Mouse (Mus musculus): ENCODE measurements around the gene Stxbp4.

DNA sequence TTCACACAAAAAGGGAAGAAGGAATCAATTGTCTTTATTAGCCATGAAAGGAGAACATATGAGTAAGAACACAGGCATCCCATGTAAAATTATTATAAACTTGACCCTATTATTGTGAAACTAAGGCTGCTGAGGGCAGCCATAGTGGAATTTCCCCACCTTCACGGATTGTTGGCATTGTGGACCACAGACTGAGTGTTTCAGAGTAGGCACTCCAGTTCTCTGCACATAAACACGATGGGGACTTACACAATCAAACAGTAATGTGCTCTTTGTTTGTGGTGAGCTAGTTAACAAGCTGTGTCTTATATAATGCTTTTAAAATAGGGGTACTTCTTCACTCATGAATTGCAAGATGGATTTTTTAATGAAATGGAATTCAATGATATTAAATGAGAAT lies 52.1 kb downstream of the Stxbp4 start:
- TF ChIP-seq CTCF (IDR thresholded peaks at IDR 0.05; ENCODE audit: borderline replicate concordance, insufficient read depth, low read length) (no peak), POLR2A (IDR thresholded peaks at IDR 0.05; ENCODE audit: low read depth, low read length) (no peak)

Data from embryonic fibroblast, embryonic 13.5 days (primary cell).